Mouse (Mus musculus) regulatory T cell (primary cell): ENCODE measurements at regions not wholly inside any gene's neighbourhood (a gene's known extent, or its start where the extent isn't known, plus 50 kb on each side); places are given as distances from the start of the nearest gene placed in this dataset.
"Not testable (repeated sequence)": the region's sequence is repeated elsewhere in the genome, so short reads cannot be mapped to it uniquely, and the experiment has no call there.

Source experiments
- in situ Hi-C: fragments of 300-600 bp; cut with MboI, MseI; formaldehyde crosslinking; loops from one replicate; pipeline ENCODE4 v1.15.1; 2025; ENCODE audit warnings: high pct_unique_total_duplicates

DNA sequence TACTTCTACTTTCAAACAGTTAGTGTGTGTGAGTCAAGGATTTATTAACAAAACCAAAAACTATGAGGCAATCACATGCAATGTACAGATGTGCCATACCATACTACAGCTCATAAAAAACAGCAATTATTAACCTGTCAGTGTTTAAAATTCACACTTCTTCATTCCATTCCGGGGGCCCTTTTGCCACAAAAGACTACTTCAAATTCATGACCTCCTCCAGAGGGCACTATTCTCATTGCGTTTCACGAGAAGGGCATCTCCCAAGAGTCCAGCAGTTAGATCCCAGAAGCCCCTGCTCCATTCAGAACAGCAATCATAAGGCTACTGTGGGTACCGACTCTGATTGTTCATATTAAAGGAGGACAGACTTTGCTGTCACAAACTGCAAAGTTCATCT, 118.0 kb upstream of the Nebl start:
- in situ Hi-C loops: no loop called here

DNA sequence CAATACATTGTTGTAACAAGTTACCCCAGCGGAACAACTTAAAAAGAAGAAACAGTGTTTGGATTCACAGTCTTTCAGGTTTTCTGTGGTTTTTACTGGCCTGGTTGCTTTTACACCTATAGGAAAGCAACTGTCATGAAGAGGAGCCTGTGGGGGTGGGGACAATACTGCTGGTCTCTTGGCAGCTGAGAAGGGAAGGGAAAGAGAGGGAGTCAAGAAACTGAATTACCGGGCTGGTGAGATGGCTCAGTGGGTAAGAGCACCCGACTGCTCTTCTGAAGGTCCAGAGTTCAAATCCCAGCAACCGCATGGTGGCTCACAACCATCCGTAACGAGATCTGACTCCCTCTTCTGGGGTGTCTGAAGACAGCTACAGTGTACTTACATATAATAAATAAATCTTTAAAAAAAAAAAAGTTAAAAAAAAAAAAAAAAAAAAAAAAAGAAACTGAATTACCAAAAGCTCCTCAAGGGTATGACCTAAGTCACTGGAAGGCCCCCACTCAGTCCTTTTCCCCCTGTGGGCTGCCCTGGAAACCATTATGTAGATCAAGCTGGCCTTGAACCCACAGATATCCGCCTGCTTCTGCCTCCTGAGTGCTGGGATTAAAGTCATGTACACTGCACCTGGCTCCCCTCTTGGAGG, 114.3 kb upstream of the Nebl start:
- in situ Hi-C loops: not testable (repeated sequence)

GRCm38 (mm10) chr2:17844662-17845446, 113.6 kb upstream of the Nebl start:
- in situ Hi-C loops: loop anchor here (5.0 kb wide), 1 partner anchor 198 kb away; no protein-coding TSS in a partner anchor

DNA sequence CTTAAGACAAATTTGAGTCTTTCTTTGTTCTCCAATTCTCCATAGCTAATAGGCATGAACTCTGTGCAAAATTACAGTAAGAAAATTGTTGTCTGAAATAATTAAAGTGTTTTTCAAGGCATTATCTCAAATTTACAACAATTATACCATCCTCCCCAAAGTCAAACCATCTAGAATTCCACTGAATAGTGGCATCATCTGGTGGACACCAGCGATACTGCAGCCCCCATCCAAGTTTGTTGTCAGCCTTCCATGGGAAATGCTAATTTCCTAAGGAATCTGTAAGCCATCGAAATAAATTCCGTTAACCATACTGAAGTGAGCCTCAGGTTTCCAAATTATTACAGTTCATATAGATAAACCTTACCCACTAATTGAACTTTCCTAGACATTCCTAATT, 110.7 kb upstream of the Nebl start:
- in situ Hi-C loops: loop anchor here (5.0 kb wide), 1 partner anchor 195 kb away; no protein-coding TSS in a partner anchor

DNA sequence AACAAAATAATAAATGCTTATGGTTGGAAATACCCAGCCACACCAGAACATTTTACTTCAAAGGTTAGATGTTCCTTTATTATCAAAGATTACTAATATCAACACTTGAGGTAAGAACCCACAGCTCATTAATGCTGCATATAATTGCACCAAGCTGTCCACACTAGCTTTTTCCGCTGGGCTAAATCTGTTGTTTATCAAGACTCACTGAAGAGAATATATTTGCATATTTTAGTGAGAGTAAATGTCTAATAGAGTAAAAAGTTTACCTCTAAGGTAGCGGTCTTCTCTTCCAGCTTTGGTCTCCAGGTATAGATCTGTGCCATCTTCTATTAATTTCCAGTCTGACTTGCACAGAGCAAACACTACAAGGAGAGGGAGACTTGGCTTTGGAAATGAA, 110.3 kb upstream of the Nebl start:
- in situ Hi-C loops: loop anchor here (5.0 kb wide), 1 partner anchor 194 kb away; no protein-coding TSS in a partner anchor

DNA sequence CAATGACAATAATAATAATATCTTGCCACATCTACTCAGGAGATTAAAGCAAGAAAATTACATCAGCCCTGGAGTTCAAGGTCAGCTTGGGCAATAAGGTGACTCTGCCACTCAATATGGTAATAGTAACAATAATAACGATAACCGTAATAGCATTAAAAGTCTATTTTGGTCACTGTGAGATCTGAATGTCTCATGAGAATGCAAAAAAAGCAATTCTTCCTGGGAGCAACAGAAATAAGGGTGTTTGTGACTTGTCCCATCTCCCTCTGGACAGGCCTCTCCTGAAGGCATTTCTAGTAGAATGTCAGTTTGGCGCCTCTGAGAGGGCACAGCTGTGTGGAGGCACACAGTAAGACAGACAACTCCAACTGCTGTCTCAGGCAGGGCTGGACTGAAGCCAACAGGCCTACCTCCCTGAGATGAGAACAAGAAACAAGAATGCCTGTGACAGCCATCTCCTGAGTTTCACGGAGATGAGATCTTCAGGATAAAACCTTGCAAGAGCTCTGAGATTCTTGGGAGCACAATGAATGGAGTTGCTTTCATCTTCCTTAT, 109.8 kb upstream of the Nebl start:
- in situ Hi-C loops: loop anchor here (5.0 kb wide), 1 partner anchor 194 kb away; no protein-coding TSS in a partner anchor

- in situ Hi-C loops: loop anchor here (5.0 kb wide), 1 partner anchor 192 kb away; no protein-coding TSS in a partner anchor
These were observed 108.4 kb upstream of the Nebl start for GRCm38 (mm10) chr2:17839649-17840048.

DNA sequence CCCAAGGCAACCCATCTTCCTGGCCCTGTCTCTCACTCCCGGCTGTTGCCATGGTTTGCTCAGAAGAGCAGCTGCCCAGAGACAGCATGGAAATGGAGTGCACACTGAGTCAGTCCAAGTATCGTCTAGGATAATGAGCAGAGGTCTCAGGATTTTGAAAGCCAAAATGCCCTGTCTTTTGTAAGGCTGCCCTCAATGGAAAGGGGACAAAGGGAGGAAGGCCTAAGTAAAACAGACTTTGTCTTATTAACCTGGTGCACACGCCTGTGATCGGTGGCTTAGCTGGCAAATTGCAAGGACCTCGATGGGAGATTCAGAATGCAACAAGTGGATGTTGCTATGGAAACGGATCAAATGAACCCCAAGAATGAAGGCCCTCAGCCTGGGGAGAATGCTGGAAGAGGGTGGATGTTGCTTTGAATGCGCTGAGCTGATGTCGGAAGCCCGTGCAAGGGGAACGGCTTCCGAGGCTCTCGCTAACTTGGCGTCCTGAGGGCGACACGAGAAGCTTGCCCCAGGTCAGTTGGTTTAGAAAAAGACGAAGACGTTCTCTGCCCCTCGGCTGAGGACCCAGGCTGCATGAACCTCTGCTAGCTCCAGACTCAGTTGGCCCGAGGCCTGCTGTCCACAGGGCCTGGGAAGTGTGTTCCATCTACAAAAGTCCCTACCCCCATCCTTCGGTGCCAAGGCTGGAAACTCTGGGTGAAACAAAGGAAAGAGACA, 107.8 kb upstream of the Nebl start:
- in situ Hi-C loops: no loop called here

DNA sequence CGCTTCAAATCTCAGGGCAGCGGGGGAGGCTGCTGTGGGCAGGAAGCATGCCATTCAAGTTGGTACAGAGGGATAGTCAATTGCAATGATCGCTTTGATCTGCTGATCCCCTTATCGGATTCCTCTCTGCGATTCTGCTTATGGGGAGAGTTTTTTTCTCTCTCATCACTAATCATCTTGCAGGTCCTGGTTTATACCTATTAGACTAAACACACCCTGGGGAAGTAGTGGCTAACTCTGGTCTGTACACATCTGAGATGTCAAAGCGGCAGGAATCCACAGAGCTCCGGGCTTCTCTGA, 107.1 kb upstream of the Nebl start:
- in situ Hi-C loops: no loop called here

- in situ Hi-C loops: no loop called here
These were observed 106.5 kb upstream of the Nebl start for GRCm38 (mm10) chr2:17837541-17838380.

DNA sequence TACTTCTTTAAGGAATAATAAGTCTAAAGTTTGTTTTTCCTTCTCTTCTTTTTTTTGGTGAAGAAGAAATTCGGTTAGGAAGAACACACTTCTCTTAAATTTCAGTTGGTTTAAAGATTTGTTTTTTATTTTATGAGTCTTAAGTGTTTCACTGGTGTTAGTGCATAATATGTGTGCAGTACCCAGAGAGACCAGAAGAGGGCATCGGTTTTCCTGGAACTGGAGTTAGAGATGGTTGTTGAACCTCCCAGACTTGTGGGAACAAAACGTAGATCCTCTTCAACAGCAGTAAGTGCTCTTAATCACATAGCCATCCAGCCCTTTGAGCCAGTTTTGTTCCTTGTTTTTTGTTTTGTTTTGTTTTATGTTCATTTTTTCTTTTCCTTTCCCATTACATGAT, 101.5 kb upstream of the Nebl start:
- in situ Hi-C loops: no loop called here

DNA sequence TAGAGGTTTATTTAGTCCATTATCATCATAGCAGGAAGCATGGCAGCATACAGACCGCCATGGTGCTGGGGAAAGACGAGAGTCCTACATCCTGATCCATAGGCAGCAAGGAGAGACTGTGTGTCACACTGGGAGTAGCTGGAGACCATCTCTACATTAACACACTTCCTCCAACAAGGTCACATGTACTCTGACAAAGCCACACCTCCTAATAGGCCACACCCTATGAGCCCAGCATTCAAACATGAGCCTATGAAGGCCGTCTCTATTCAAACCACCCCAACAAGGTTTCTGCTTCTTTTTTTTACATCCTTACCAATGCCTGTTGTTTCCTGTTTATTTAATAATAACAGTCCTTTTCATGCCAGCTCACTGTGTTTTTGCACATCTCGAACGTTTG, 99.0 kb upstream of the Nebl start:
- in situ Hi-C loops: no loop called here

- in situ Hi-C loops: no loop called here
These were observed 94.0 kb upstream of the Nebl start for GRCm38 (mm10) chr2:17825271-17825670.

GRCm38 (mm10) chr2:17824176-17824575, 92.9 kb upstream of the Nebl start:
- in situ Hi-C loops: no loop called here

DNA sequence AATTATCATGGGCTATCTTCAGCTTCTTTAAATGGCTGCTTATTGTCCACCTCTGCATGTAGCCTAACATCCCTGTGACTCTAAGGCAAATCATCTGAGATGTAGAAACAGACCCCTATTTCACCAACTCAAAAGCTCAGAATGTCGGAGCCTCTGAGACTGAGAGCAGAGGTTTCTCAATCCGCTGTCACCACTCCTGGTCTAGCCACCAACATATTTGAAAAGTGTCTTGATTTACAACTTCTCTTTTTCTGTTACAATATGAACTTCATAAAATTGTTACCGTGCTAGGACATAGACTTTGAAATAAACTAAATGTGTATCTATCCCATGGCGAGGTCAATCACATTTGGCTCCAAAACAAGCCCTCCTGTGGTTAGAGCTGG, 91.3 kb upstream of the Nebl start:
- in situ Hi-C loops: no loop called here

DNA sequence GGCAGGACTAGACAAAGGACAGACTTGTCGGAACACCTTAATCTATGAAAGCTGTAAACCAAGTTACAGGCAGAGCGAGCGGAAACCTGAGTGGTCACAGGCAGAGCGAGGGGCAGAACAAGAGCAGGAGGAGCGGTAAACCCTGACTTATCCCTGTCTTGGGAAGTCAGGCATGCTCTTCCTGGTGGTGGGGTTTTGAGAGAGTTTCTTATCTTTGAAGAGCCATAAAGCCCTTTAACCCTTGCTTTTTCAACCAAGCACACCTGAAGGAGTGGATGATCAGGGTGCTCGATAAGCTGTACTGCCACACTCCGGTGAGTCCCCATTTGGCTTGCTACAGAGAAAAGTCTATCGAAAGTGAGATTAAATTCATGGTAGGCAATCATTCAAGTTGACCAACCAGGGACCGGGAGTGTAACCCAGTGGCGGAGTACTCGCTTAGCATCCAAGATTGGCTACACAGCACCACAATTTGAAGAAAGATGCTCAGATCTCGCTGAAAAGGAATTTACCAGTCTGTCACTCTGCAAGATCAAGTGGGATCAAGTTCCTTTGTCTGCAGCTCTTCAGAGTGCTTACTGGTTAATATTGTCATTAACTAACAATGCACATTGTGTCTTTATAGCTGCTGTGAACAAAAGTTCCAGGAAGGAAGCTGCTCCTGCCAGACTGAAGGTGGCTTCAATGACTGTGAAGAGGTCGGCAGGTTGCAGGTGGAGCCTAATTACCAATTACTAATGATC, 90.8 kb upstream of the Nebl start:
- in situ Hi-C loops: no loop called here

DNA sequence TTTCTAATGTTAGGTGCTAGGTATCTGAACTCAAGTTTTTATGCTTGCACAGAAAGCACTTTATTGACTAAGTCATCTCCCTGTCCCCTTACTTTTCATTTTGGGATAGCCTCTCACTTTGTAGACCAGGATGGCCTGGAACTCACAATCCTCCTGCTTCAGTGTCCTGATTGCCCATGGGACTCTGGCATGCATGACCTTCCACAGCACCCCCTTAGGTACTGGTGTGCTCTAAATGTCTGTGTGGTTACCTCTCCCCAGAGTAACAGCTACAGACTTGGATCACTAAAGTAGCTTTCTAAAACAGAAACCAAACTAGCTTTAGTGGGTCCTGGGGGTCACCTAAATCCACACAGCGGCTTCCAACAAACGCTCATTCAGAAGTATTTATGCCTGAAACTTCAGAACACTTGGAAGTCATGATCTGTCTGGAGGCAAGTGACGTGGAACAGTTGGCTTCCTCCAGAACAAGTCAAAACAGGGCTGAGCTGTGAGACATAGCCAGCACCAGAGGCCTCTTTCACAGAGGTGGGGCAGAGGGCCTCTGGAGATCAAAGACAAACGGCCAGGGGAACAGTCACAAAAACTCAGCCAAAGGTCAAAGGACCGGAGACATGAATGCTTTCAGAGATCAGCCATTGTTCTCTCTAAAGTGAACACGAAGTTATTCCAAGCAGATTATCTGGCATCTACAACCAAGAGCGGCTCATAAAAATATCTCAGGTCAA, 80.8 kb upstream of the Nebl start:
- in situ Hi-C loops: no loop called here
